Mouse (Mus musculus): ENCODE measurements around the gene Bscl2. TPM values are rescaled to one million over a fixed set of nuclear protein-coding genes. Genes with fewer than 3 reads are reported as not detected.
A peak's percentile ranks its signal among the peaks of the same experiment; 100 is the strongest.

Bscl2 gene
- polyA plus RNA-seq, 1 experiment from 2014 or later = 29.3 TPM

DNA sequence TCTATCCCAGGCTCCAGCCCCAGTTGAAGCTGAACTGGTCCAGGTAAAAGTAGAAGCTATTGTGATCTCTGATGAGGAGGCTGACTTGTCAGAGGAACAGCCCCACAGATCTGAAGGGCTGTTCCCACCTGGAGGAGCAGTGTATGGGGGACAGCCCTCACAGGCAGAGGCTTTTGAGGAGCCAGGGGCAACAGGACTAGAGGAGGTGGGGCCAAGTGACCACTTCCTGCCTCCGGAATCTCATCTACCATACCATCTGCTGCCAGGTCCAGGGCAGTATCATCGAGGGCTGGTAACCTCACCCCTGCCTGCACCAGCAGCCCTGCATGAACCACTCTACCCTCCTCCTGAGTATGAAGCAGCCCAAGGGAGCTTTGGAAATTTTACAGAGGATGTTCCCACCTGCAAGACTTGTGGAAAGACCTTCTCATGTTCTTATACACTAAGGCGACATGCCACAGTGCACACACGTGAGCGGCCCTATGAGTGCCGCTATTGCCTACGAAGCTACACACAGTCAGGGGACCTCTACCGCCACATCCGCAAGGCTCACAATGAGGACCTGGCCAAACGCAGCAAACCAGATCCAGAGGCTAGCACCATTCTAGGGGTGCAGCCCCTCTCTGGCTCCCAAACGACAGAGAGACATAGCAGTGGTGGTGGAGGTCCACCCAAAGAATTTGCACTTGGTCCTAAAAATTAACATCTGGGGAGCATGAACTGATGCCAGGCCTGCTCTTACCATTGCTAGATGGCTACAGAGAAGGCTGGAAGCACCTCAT is 33.2 kb upstream of the Bscl2 start:
- H3K27ac ChIP-seq (ENCODE audit: low read length) = no peak overlapping the region
- H3K4me3 ChIP-seq (ENCODE audit: low read depth, low read length) = no peak overlapping the region
- H3K4me1 ChIP-seq (ENCODE audit: control insufficient read depth, low read depth, low read length) = peaks cover 12% of the 10 kb centered on the region
- ATAC-seq (ENCODE audit: low read depth) = no peak
- H3K4me2 ChIP-seq (ENCODE audit: low read depth, low read length) = no peak overlapping the region
- WGBS (ENCODE audit: insufficient replicate concordance) = 68% methylated on average over 11 of the region's 11 CpGs
- H3K9ac ChIP-seq (ENCODE audit: low read depth, low read length) = no peak overlapping the region
- no peaks in the 10 kb centered on the region for H3K9me3 ChIP-seq (replicated peaks; ENCODE audit: control insufficient read depth, low read length)
- H3K27me3 ChIP-seq (ENCODE audit: control insufficient read depth, insufficient read depth, low read depth, low read length) = no peaks in the 10 kb centered on the region
- H3K36me3 ChIP-seq (ENCODE audit: control insufficient read depth, insufficient read depth) = peaks cover 10% of the 10 kb centered on the region

DNA sequence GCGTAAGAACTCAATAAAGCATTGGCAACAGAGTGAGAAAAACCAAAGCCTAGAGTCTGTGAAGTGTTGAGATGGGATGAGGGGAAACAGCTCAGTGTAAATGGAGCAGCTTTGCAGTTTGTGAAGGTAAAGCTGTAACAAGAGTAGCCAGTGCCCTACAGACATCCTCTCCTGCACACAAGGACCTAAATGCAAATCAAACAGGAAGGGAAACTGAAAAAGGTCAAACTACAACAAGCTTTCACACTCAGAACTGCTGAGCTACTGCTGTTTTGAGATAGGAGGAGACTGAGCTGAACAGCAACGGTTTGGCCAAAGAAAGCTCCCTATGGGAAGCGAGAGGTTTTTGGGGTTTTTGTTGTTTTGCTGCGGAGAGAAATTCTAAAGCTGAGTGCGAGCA is 30.5 kb upstream of the Bscl2 start:
- Histone ChIP-seq H3K27ac (ENCODE audit: low read length) (peak overlapping the region; percentile 32; the same call in 1 of the 2 replicates), H3K9ac (ENCODE audit: low read depth, low read length) (no peak overlapping the region)
- no peak for ATAC-seq (ENCODE audit: low read depth)

DNA sequence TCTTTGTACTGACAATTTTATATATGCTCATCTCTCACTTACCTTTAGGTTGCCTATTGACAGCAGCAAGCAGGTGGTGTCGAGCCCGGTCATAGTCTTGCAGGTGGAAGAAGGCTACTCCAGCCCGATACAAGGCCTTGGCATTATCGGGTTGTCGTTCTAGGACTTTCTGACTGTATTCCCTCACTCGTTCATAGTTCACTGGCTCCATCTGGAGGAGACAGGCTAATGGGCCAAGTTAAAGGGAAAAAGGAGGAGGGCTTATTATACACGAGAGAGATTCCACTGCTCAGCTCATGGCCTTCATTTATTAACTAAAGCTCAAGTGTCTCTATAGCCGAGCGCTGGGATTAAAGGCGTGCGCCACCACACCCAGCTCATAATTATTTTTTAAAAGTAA is 21.5 kb upstream of the Bscl2 start:
- Histone ChIP-seq H3K27me3 (ENCODE audit: control insufficient read depth, insufficient read depth, low read depth, low read length) (no peaks in the 10 kb centered on the region), H3K36me3 (ENCODE audit: control insufficient read depth, insufficient read depth) (peaks cover 44% of the 10 kb centered on the region), H3K4me2 (ENCODE audit: low read depth, low read length) (no peak overlapping the region), H3K9ac (ENCODE audit: low read depth, low read length) (no peak overlapping the region), H3K9me3 (replicated peaks; ENCODE audit: control insufficient read depth, low read length) (no peaks in the 10 kb centered on the region), H3K4me1 (ENCODE audit: control insufficient read depth, low read depth, low read length) (peaks cover 14% of the 10 kb centered on the region), H3K27ac (ENCODE audit: low read length) (no peak overlapping the region), H3K4me3 (ENCODE audit: low read depth, low read length) (no peak overlapping the region)
- no peak for ATAC-seq (ENCODE audit: low read depth)
- WGBS (ENCODE audit: insufficient replicate concordance) = 81% methylated on average over 11 of the region's 11 CpGs

More for the DNA sequence above, 30.5 kb upstream of the Bscl2 start:
- H3K4me1 ChIP-seq (ENCODE audit: control insufficient read depth, low read depth, low read length) = peaks cover 9% of the 10 kb centered on the region
- H3K4me2 ChIP-seq (ENCODE audit: low read depth, low read length) = no peak overlapping the region
- WGBS (ENCODE audit: insufficient replicate concordance) = 81% methylated on average over 5 of the region's 5 CpGs
- peaks cover 24% of the 10 kb centered on the region for H3K36me3 ChIP-seq (ENCODE audit: control insufficient read depth, insufficient read depth)
- no peaks in the 10 kb centered on the region for H3K9me3 ChIP-seq (replicated peaks; ENCODE audit: control insufficient read depth, low read length)
- no peak overlapping the region for H3K4me3 ChIP-seq (ENCODE audit: low read depth, low read length)
- H3K27me3 ChIP-seq (ENCODE audit: control insufficient read depth, insufficient read depth, low read depth, low read length) = no peaks in the 10 kb centered on the region

DNA sequence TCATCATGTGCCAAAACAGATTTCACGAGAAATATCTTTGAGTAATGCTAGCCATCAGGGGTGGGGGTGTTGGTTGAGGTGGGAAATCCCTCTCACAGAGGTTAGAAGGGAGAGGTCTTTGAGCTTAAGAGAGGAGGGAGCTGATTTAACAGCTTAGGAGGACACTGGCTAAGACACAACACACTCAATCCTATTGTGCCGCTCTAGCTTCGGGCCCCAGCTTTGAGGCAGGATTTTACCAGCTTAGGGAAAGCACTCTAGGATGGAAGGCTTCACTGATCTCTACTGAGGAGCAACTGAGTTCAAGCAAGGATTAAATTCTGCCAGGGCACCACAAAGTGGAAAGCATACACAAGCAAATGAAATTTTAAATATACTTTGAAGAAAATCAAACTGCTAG is 20.3 kb upstream of the Bscl2 start:
- ATAC-seq (ENCODE audit: low read depth) = no peak
- 78% methylated on average over 3 of the region's 3 CpGs for WGBS (ENCODE audit: insufficient replicate concordance)
- peak overlapping the region; percentile 17 for H3K4me2 ChIP-seq (ENCODE audit: low read depth, low read length)
- H3K9me3 ChIP-seq (replicated peaks; ENCODE audit: control insufficient read depth, low read length) = no peaks in the 10 kb centered on the region
- H3K27me3 ChIP-seq (ENCODE audit: control insufficient read depth, insufficient read depth, low read depth, low read length) = no peaks in the 10 kb centered on the region
- no peak overlapping the region for H3K27ac ChIP-seq (ENCODE audit: low read length)
- H3K4me1 ChIP-seq (ENCODE audit: control insufficient read depth, low read depth, low read length) = peaks cover 16% of the 10 kb centered on the region
- peaks cover 36% of the 10 kb centered on the region for H3K36me3 ChIP-seq (ENCODE audit: control insufficient read depth, insufficient read depth)
- peak overlapping the region; percentile 19; the same call in 1 of the 2 replicates for H3K4me3 ChIP-seq (ENCODE audit: low read depth, low read length)
- H3K9ac ChIP-seq (ENCODE audit: low read depth, low read length) = peak overlapping the region; percentile 37

DNA sequence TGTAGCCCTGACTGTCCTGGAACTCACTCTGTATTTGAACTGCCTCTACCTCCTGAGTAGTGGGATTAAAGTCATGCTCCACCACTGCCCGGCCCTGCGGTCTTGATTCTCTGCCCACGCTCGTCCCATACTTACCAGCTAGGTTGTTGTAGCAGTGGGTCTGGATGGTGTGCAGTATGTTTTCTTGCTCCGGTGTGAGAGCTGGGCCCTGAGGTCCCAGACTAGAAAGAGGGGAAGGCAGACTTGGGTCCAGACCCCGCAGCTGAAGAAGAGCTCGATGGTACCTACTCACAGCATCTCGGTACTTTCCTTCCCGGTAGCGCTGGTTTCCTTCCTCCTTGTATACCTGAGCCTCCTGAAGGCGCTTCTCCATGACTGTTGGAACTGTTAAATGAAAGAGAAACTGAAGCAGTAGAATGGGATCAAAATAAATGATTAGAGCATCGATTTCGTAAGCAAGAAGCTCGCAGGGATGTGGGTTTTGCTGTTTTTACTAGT is 18.9 kb upstream of the Bscl2 start:
- 14% methylated on average over 14 of the region's 14 CpGs for WGBS (ENCODE audit: insufficient replicate concordance)
- Histone ChIP-seq H3K4me1 (ENCODE audit: control insufficient read depth, low read depth, low read length) (peaks cover 29% of the 10 kb centered on the region), H3K4me3 (ENCODE audit: low read depth, low read length) (peak overlapping the region; percentile 100), H3K4me2 (ENCODE audit: low read depth, low read length) (peak overlapping the region; percentile 93), H3K9ac (ENCODE audit: low read depth, low read length) (peak overlapping the region; percentile 99), H3K36me3 (ENCODE audit: control insufficient read depth, insufficient read depth) (peaks cover 32% of the 10 kb centered on the region), H3K27ac (ENCODE audit: low read length) (peak overlapping the region; percentile 100), H3K27me3 (ENCODE audit: control insufficient read depth, insufficient read depth, low read depth, low read length) (no peaks in the 10 kb centered on the region), H3K9me3 (replicated peaks; ENCODE audit: control insufficient read depth, low read length) (no peaks in the 10 kb centered on the region)
- no peak for ATAC-seq (ENCODE audit: low read depth)

DNA sequence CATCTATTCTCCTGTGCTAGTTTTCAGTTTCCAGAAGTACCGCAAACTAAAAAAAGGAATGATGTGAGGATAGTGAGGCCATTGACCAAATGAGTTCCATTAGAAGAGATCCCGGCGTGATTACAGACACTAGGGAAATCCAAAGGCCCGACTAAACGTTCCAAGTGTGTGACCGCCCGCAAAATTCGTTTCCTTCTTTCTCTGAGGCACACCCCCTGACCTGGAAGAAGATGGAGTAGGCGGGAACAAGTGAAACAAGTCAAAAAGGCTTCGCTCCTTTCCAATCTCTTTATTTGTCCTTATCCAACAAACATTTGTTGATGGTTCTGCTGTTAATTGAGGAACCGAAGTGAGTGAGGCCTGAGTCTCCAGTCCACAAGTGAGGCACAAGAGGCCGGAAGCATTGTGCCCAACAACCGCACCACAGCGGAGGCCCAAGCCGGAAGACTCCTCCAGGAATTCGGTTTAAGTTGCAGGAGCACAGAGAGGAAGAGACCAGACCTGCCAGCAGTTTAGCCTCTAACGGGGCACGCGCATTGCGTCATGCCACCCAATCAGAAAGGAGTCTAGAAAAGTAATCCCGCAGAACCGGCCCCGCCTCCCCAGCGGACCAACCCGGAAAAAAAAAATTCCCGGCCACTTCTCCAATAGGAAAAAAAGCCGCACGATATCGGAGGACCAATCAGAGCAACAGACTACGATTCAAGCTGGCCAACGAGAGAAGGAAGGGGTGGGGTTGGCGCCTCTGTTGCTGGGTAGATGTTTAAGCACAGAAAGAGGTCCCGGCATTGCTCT is 18.3 kb upstream of the Bscl2 start, which contains the start of gene Ttc9c:
Gene Ttc9c, minus strand, starts transcription at position 533 of the 795 bp plus-strand sequence.
- under 1% methylated on average over 33 of the region's 33 CpGs for WGBS (ENCODE audit: insufficient replicate concordance)
- H3K36me3 ChIP-seq (ENCODE audit: control insufficient read depth, insufficient read depth) = peaks cover 34% of the 10 kb centered on the region
- ATAC-seq (ENCODE audit: low read depth) = peak; percentile 76

DNA sequence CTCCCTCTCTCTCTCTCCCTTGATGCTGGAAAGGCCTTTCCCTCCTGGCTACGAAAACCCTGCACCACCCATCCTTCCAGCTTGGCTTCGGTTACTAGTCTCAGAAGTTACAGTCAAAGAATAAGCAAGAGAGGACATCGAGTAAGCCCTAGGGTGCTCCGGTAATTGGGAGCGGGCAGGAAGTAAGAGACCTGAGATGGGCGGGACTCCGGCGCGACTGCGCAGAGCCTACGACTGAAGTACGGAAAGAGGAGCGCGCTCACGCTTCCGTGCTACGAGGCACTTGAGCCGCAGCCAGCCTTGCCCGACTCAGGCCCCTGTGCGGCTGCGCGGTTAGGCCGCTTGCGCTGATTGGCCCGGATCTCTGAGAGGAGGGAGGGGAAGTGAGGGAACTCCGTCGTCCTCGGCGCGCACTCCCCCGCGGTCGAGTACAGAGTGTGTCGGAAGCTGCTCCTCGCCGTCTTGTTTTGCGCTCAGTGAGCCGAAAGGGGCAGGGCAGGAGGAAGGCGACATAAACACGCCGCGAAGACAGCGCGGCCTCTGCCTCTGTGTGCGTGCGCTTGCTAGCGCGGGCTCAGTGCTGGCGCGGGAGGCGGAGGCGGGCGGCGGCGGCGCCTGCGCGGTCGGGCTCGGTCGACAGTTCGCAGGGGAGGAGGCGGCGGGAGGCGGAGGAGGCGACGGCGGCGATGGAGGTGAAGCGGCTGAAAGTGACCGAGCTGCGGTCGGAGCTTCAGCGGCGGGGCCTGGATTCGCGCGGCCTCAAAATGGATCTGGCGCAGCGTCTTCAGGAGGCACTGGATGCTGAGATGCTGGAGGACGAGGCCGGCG is 17.5 kb upstream of the Bscl2 start, which contains the start of gene Hnrnpul2:
Gene Hnrnpul2, plus strand, starts transcription at position 415 of the 828 bp plus-strand sequence.
- H3K4me2 ChIP-seq (ENCODE audit: low read depth, low read length) = peak within 1 kb of the TSS; percentile 93
- peak within 1 kb of the TSS; percentile 100 for H3K4me3 ChIP-seq (ENCODE audit: low read depth, low read length)
- peak; percentile 90 for ATAC-seq (ENCODE audit: low read depth)
- peaks cover 31% of the 10 kb centered on the region for H3K4me1 ChIP-seq (ENCODE audit: control insufficient read depth, low read depth, low read length)
- peak within 1 kb of the TSS; percentile 100 for H3K27ac ChIP-seq (ENCODE audit: low read length)
- WGBS (ENCODE audit: insufficient replicate concordance) = under 1% methylated on average over 78 of the region's 83 CpGs
- H3K9ac ChIP-seq (ENCODE audit: low read depth, low read length) = peak within 1 kb of the TSS; percentile 99
- peaks cover 36% of the 10 kb centered on the region for H3K36me3 ChIP-seq (ENCODE audit: control insufficient read depth, insufficient read depth)
- no peaks in the 10 kb centered on the region for H3K27me3 ChIP-seq (ENCODE audit: control insufficient read depth, insufficient read depth, low read depth, low read length)
- no peaks in the 10 kb centered on the region for H3K9me3 ChIP-seq (replicated peaks; ENCODE audit: control insufficient read depth, low read length)

More for the DNA sequence above, 18.3 kb upstream of the Bscl2 start, which contains the start of gene Ttc9c:
- H3K27me3 ChIP-seq (ENCODE audit: control insufficient read depth, insufficient read depth, low read depth, low read length) = no peaks in the 10 kb centered on the region
- peak within 1 kb of the TSS; percentile 99 for H3K9ac ChIP-seq (ENCODE audit: low read depth, low read length)
- no peaks in the 10 kb centered on the region for H3K9me3 ChIP-seq (replicated peaks; ENCODE audit: control insufficient read depth, low read length)
- H3K4me2 ChIP-seq (ENCODE audit: low read depth, low read length) = peak within 1 kb of the TSS; percentile 93
- H3K4me1 ChIP-seq (ENCODE audit: control insufficient read depth, low read depth, low read length) = peaks cover 31% of the 10 kb centered on the region
- peak within 1 kb of the TSS; percentile 100 for H3K4me3 ChIP-seq (ENCODE audit: low read depth, low read length)
- peak within 1 kb of the TSS; percentile 100 for H3K27ac ChIP-seq (ENCODE audit: low read length)

DNA sequence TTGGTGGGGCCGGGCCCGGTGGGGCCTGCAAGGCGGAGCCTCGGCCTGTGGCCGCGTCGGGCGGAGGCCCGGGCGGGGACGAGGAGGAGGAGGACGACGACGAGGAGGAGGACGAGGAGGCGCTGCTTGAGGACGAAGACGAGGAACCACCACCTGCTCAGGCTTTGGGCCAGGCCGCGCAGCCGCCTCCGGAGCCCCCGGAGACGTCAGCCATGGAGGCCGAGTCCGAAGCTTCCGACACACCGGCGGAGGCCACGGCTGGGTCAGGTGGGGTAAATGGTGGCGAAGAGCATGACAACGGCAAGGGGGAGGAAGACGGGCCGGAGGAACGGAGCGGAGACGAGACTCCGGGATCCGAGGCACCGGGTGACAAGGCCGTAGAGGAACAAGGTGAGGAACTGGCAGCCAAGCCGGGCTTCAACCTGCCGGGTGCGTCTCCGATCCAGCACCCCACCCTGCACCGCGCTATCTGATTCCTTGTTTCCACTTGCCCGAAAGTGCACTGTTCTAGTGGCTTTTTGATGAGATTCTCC is 16.8 kb upstream of the Bscl2 start:
- Histone ChIP-seq H3K27ac (ENCODE audit: low read length) (peak overlapping the region; percentile 100), H3K9ac (ENCODE audit: low read depth, low read length) (peak overlapping the region; percentile 99), H3K27me3 (ENCODE audit: control insufficient read depth, insufficient read depth, low read depth, low read length) (no peaks in the 10 kb centered on the region), H3K4me1 (ENCODE audit: control insufficient read depth, low read depth, low read length) (peaks cover 31% of the 10 kb centered on the region), H3K4me2 (ENCODE audit: low read depth, low read length) (peak overlapping the region; percentile 93), H3K36me3 (ENCODE audit: control insufficient read depth, insufficient read depth) (peaks cover 37% of the 10 kb centered on the region), H3K4me3 (ENCODE audit: low read depth, low read length) (peak overlapping the region; percentile 100), H3K9me3 (replicated peaks; ENCODE audit: control insufficient read depth, low read length) (no peaks in the 10 kb centered on the region)
- ATAC-seq (ENCODE audit: low read depth) = peak; percentile 54
- WGBS (ENCODE audit: insufficient replicate concordance) = under 1% methylated on average over 45 of the region's 48 CpGs
